Mouse (Mus musculus) limb, embryonic 14.5 days (tissue): ENCODE measurements at regions not wholly inside any gene's neighbourhood (a gene's known extent, or its start where the extent isn't known, plus 50 kb on each side); places are given as distances from the start of the nearest gene placed in this dataset.

Experiments used
- ATAC-seq: fragments of 200-750 bp; cut with Nextera tagmentation; 2 replicates; pipeline ENCODE4 v1.8.0; 2017; ENCODE audit warnings: low read depth, moderate number of reproducible peaks, moderate TSS enrichment; ENCODE audit not compliant: low FRiP score
- DNase-seq: peaks from one replicate; pipeline ENCODE4 v3.0.0-alpha.2; 2015; ENCODE audit warnings: low spot score
- H3K27ac ChIP-seq: fragments of 300-500 bp; sonication (generic); replicated peaks from 2 replicates; pipeline ENCODE4 v1.5.1; 2014; ENCODE audit warnings: low read depth, mild to moderate bottlenecking, low read length, moderate library complexity, mixed read lengths
- H3K27me3 ChIP-seq: fragments of 300-500 bp; sonication (generic); 2 replicates; pipeline ENCODE4 v1.6.1; 2014; ENCODE audit warnings: low read length, mixed read lengths; ENCODE audit not compliant: control insufficient read depth, insufficient read depth
- H3K36me3 ChIP-seq: fragments of 300-500 bp; sonication (generic); 2 replicates; pipeline ENCODE4 v1.6.1; 2014; ENCODE audit warnings: mild to moderate bottlenecking, low read length, moderate library complexity, mixed read lengths; ENCODE audit not compliant: control insufficient read depth, insufficient read depth
- H3K4me1 ChIP-seq: fragments of 300-500 bp; sonication (generic); 2 replicates; pipeline ENCODE4 v1.6.1; 2014; ENCODE audit warnings: antibody characterized with exemption, low read length, mixed read lengths; ENCODE audit not compliant: control insufficient read depth, insufficient read depth
- H3K4me2 ChIP-seq: fragments of 300-500 bp; sonication (generic); replicated peaks from 2 replicates; pipeline ENCODE4 v1.6.1; 2014; ENCODE audit warnings: low read depth, mild to moderate bottlenecking, low read length, moderate library complexity; ENCODE audit not compliant: severe bottlenecking
- H3K4me3 ChIP-seq: fragments of 300-500 bp; sonication (generic); replicated peaks from 2 replicates; pipeline ENCODE4 v1.5.1; 2014; ENCODE audit warnings: low read length
- H3K9ac ChIP-seq: fragments of 300-500 bp; sonication (generic); 2 replicates; pipeline ENCODE4 v1.6.1; 2014; ENCODE audit warnings: mild to moderate bottlenecking, low read depth, low read length, moderate library complexity; ENCODE audit not compliant: severe bottlenecking
- H3K9me3 ChIP-seq: fragments of 300-500 bp; sonication (generic); 2 replicates; pipeline ENCODE4 v1.6.1; 2016; ENCODE audit warnings: low read length; ENCODE audit not compliant: control insufficient read depth
- POLR2A ChIP-seq: fragments of 200-500 bp; IDR thresholded peaks from 2 replicates; pipeline ENCODE4 v1.8.0; 2012; ENCODE audit warnings: inconsistent platforms, mild to moderate bottlenecking, moderate library complexity, borderline replicate concordance; ENCODE audit not compliant: insufficient read depth, insufficient read length; ENCODE audit errors: extremely low read depth
- WGBS: fragments of 180-500 bp; shearing (Covaris S2); extraction: QIAGEN DNeasy Blood & Tissue Kit; methylation state at CpG from one replicate; pipeline ENCODE4 v1.1.7; 2014; 5-methylcytosine and 5-hydroxymethylcytosine counted together

DNA sequence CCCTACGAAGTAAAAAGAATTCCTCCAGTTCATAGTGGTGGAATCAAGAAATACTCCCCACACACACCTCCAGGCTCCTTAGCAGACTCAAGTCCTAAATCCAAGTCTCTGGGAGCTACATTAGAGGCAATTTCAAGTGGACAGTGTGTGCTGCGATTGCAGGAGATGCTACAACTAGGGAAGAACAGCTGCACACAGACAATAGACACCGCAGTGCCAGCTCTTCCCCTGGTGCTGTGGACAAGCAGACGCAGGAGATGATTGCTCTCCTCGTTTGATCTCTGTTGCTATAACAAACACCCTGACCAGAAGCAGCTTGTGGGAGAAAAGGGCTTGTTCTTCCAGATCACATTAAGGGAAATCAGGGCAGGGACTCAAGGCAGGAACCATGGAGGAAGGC, 517.1 kb upstream of the Adam5 start:
- H3K9ac ChIP-seq: no peak overlapping the region
- no peaks in the 10 kb centered on the region for H3K36me3 ChIP-seq
- TF ChIP-seq POLR2A: no peak
- no peak overlapping the region for H3K27ac ChIP-seq
- H3K4me2 ChIP-seq: no peak overlapping the region
- DNase-seq: no peak
- 55% methylated on average over 5 of the region's 5 CpGs for WGBS
- ATAC-seq: no peak
- no peaks in the 10 kb centered on the region for H3K9me3 ChIP-seq
- H3K27me3 ChIP-seq: no peaks in the 10 kb centered on the region
- no peak overlapping the region for H3K4me3 ChIP-seq
- peaks cover 11% of the 10 kb centered on the region for H3K4me1 ChIP-seq

DNA sequence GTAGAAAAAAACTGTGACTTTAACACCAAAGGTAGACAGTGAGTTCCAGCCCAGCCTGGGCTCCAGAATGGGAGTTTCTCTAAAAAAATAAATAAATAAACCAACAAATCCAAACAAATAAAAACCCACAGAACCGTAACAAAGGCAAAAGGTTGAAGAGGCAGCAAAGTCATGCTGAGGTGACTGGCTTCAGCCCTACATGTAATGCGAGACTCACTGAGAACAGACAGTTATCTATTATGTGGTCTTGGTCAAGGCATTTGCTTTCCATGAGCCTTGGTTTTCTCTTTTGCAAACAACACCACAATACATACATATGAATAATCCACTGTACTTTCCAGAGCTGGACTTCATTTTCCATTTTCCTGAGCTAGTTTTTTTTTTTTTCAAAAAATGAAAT, 516.6 kb upstream of the Adam5 start:
- H3K27ac ChIP-seq: no peak overlapping the region
- no peaks in the 10 kb centered on the region for H3K27me3 ChIP-seq
- peaks cover 11% of the 10 kb centered on the region for H3K4me1 ChIP-seq
- TF ChIP-seq POLR2A: no peak
- H3K4me3 ChIP-seq: no peak overlapping the region
- ATAC-seq (no peak), DNase-seq (no peak)
- H3K9me3 ChIP-seq: no peaks in the 10 kb centered on the region
- no peak overlapping the region for H3K4me2 ChIP-seq
- WGBS: 77% methylated on average over 2 of the region's 2 CpGs
- H3K36me3 ChIP-seq: no peaks in the 10 kb centered on the region
- H3K9ac ChIP-seq: no peak overlapping the region

DNA sequence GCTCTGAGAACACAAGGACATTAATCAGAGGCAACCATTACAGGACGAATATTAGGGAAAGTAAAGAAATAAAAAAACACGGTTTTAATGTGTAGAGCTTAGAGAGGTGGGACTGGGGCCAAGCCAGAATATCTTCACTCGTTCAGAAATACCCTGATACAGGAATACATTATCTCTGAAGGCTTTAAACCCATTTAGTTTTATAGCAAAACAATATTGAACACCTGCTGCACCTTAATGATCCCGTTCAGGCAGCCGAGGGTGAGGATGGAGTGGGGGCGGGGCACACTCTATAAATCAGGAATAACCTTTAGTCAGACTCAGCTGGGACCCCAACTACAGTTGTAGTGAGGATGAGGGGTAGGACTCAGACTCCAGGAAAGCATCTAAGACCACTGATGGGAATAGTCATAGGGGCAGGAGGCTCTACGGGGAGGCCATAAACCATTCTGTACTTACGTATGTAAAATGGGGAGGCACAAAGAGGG, 508.0 kb upstream of the Adam5 start:
- ATAC-seq: no peak
- H3K4me3 ChIP-seq: no peak overlapping the region
- H3K4me1 ChIP-seq: peaks cover 31% of the 10 kb centered on the region
- no peak overlapping the region for H3K27ac ChIP-seq
- H3K36me3 ChIP-seq: no peaks in the 10 kb centered on the region
- no peaks in the 10 kb centered on the region for H3K9me3 ChIP-seq
- H3K27me3 ChIP-seq: no peaks in the 10 kb centered on the region
- DNase-seq: no peak
- no peak for TF ChIP-seq POLR2A
- no peak overlapping the region for H3K9ac ChIP-seq
- WGBS: 28% methylated on average over 8 of the region's 8 CpGs
- no peak overlapping the region for H3K4me2 ChIP-seq

DNA sequence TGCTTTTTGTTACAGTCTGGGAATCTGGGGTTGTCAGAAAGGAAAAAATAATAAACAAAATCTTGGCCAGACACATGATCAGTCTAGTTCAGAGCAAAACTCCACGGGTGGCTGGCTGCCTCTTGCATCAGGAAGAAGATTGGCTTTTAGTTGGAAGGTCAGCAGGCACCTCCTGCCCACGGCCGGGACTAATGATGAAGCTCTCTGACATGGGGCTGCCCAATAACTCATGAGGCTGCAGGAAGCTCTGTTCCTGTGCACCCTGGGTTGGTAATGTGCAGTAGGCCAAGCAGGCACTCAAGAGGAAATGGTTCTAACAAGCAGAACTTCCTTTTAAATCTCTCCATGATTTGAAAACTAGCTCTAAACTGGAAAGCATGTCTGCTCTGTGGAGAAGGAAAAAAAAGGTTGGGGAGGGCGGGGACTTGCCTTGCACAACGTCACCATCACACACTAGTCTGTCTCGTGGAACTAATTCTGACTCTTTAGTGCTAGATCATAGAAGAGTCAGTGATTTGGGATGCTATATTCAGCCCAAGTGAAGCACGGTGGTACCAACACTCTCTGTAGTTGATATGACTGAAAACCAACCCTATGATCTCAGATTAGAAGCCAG, 507.1 kb upstream of the Adam5 start:
- no peak for TF ChIP-seq POLR2A
- Histone ChIP-seq H3K4me2 (no peak overlapping the region), H3K27ac (0 out of 2 replicates have a peak overlapping the region, but pooled peaks have one; percentile 16), H3K9me3 (no peaks in the 10 kb centered on the region), H3K9ac (no peak overlapping the region), H3K4me1 (peaks cover 34% of the 10 kb centered on the region), H3K27me3 (no peaks in the 10 kb centered on the region), H3K4me3 (no peak overlapping the region), H3K36me3 (no peaks in the 10 kb centered on the region)
- WGBS: 36% methylated on average over 7 of the region's 7 CpGs
- DNase-seq: no peak
- no peak for ATAC-seq

DNA sequence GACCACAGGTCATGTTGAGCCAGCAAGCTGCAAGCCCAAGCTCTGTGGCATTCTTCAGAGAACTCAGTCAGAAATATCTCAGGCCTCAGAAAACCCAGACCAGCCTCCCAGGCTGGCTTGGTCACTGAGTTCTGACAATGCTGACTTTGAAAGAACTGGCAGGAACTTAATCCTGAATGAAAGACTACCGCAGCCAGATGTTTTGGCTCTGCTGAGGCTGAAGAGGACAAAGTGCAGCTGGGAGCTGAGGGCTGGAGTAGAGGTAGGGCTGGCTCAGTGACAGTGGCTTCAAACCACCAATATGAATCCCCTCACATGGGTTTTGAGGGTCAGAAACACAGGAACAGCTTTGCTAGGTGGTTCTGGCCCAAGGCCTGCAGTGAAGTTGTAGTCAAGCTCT, 505.6 kb upstream of the Adam5 start:
- Histone ChIP-seq H3K36me3 (no peaks in the 10 kb centered on the region), H3K4me1 (peaks cover 46% of the 10 kb centered on the region), H3K9me3 (no peaks in the 10 kb centered on the region), H3K27me3 (no peaks in the 10 kb centered on the region), H3K9ac (no peak overlapping the region), H3K27ac (peak overlapping the region; percentile 62), H3K4me2 (no peak overlapping the region), H3K4me3 (no peak overlapping the region)
- 40% methylated on average over 1 of the region's 1 CpGs for WGBS
- no peak for TF ChIP-seq POLR2A
- ATAC-seq (peak; percentile 23; the same call in 1 of the 2 replicates), DNase-seq (peak; percentile 55)

DNA sequence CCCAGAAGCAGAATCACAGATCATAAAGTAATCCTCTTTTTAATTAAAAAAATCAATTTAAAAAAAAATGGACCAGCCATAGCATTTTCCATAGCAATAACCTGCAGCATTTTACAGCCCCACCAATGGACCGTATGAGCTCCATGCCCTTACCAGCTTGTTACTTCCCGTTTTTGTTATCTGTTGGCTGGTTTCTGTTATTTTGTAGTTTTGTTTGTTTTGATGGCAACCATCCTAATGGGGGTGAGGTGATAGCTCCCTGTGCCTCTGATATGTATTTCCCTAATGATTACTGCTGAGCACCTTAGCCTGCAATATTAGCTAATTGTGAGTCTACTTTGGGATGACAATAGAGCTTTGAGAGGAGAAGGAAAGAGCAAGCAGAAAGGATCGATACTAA, 504.1 kb upstream of the Adam5 start:
- Histone ChIP-seq H3K9ac (no peak overlapping the region), H3K27ac (no peak overlapping the region), H3K4me1 (peaks cover 60% of the 10 kb centered on the region), H3K4me3 (no peak overlapping the region), H3K36me3 (no peaks in the 10 kb centered on the region), H3K4me2 (no peak overlapping the region), H3K27me3 (no peaks in the 10 kb centered on the region), H3K9me3 (no peaks in the 10 kb centered on the region)
- no peak for ATAC-seq
- 68% methylated on average over 3 of the region's 3 CpGs for WGBS
- DNase-seq: no peak
- TF ChIP-seq POLR2A: no peak
